Mouse (Mus musculus): ENCODE results near the gene Brsk2.
A peak's percentile ranks its signal among the peaks of the same experiment; 100 is the strongest.

Gene Brsk2

GRCm38 (mm10) chr7:141955565-141956173, 6.1 kb downstream of the Brsk2 start:
- DNase-seq (ENCODE audit: extremely low spot score, low spot score): no peak

- DNase-seq (ENCODE audit: extremely low spot score, low spot score): no peak
Measured at GRCm38 (mm10) chr7:141956174-141956566, 6.6 kb downstream of the Brsk2 start.

GRCm38 (mm10) chr7:141957524-141958051, 8.0 kb downstream of the Brsk2 start:
- DNase-seq (ENCODE audit: extremely low spot score, low spot score): no peak

- no peak for DNase-seq (ENCODE audit: extremely low spot score, low spot score)
Measured at GRCm38 (mm10) chr7:141958211-141958610, 8.7 kb downstream of the Brsk2 start.

GRCm38 (mm10) chr7:141959133-141959532, 9.6 kb downstream of the Brsk2 start:
- no peak for DNase-seq (ENCODE audit: extremely low spot score, low spot score)

- no peak for DNase-seq (ENCODE audit: extremely low spot score, low spot score)
Measured at GRCm38 (mm10) chr7:141960926-141961325, 11.4 kb downstream of the Brsk2 start.

GRCm38 (mm10) chr7:141961491-141961890, 11.9 kb downstream of the Brsk2 start:
- no peak for DNase-seq (ENCODE audit: extremely low spot score, low spot score)

GRCm38 (mm10) chr7:141962521-141962920, 13.0 kb downstream of the Brsk2 start:
- no peak for DNase-seq (ENCODE audit: extremely low spot score, low spot score)

- DNase-seq (ENCODE audit: extremely low spot score, low spot score): no peak
Measured at GRCm38 (mm10) chr7:141966281-141966680, 16.7 kb downstream of the Brsk2 start.

- peak; percentile 39 for DNase-seq (ENCODE audit: extremely low spot score, low spot score)
Measured at GRCm38 (mm10) chr7:141972831-141973619, 23.5 kb downstream of the Brsk2 start.

GRCm38 (mm10) chr7:141978003-141978402, 28.5 kb downstream of the Brsk2 start:
- no peak for DNase-seq (ENCODE audit: extremely low spot score, low spot score)

GRCm38 (mm10) chr7:141979247-141979646, 29.7 kb downstream of the Brsk2 start:
- no peak for DNase-seq (ENCODE audit: extremely low spot score, low spot score)

GRCm38 (mm10) chr7:141981237-141981636, 31.7 kb downstream of the Brsk2 start:
- no peak for DNase-seq (ENCODE audit: extremely low spot score, low spot score)

GRCm38 (mm10) chr7:141988314-141988806, 38.8 kb downstream of the Brsk2 start:
- no peak for DNase-seq (ENCODE audit: extremely low spot score, low spot score)

- no peak for DNase-seq (ENCODE audit: extremely low spot score, low spot score)
Measured at GRCm38 (mm10) chr7:141991183-141991582, 41.6 kb downstream of the Brsk2 start.

GRCm38 (mm10) chr7:141994121-141994520, 44.6 kb downstream of the Brsk2 start:
- no peak for DNase-seq (ENCODE audit: extremely low spot score, low spot score)

- DNase-seq (ENCODE audit: extremely low spot score, low spot score): no peak
Measured at GRCm38 (mm10) chr7:142000661-142001060, 51.1 kb downstream of the Brsk2 start.

GRCm38 (mm10) chr7:142001597-142002340, 52.2 kb downstream of the Brsk2 start:
- DNase-seq (ENCODE audit: extremely low spot score, low spot score): no peak

GRCm38 (mm10) chr7:142016562-142016961, 67.0 kb downstream of the Brsk2 start:
- no peak for DNase-seq (ENCODE audit: extremely low spot score, low spot score)

- DNase-seq (ENCODE audit: extremely low spot score, low spot score): no peak
Measured at GRCm38 (mm10) chr7:142019699-142020098, 70.1 kb downstream of the Brsk2 start.

GRCm38 (mm10) chr7:142020827-142021226, 71.3 kb downstream of the Brsk2 start:
- DNase-seq (ENCODE audit: extremely low spot score, low spot score): no peak

- no peak for DNase-seq (ENCODE audit: extremely low spot score, low spot score)
Measured at GRCm38 (mm10) chr7:142025196-142025595, 75.6 kb downstream of the Brsk2 start.
